Mouse (Mus musculus) olfactory bulb, adult 2 months (tissue): Measurements from ENCODE around the gene Rcn3.

ENCODE experiments used
- CTCF ChIP-seq: fragments of 200-500 bp; IDR thresholded peaks from 2 replicates; pipeline ENCODE4 v1.5.1; 2012; ENCODE audit warnings: low read depth, mild to moderate bottlenecking, low read length, moderate library complexity; ENCODE audit not compliant: insufficient read depth
- POLR2A ChIP-seq: fragments of 200-500 bp; IDR thresholded peaks from 2 replicates; pipeline ENCODE4 v1.6.1; 2012; ENCODE audit warnings: mild to moderate bottlenecking, low read depth, low read length, moderate library complexity; ENCODE audit not compliant: insufficient read depth

DNA sequence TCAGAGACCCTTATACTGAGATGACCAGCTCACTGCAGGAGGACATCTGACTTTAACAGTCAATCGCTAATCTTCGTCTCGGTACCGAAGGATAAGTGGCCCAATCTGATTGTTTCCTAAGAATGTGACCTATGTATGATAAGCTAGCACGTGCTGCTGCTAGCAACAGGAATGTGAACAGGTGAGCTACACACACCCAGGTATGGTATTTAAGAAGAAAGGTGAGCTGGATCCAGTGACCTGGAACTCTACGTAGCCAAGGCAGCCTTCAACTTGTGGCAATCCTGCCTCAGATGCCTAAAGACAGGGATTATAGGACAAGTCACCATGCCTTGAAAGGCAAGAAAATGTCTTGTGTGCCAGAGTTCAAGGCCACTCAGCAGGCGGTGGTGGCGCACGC is 53.6 kb downstream of the Rcn3 start:
- TF ChIP-seq POLR2A (no peak), CTCF (no peak)
